Mouse (Mus musculus): ENCODE data around the gene Mfap2.
A peak's percentile ranks its signal among the peaks of the same experiment; 100 is the strongest.

Mfap2 gene

DNA sequence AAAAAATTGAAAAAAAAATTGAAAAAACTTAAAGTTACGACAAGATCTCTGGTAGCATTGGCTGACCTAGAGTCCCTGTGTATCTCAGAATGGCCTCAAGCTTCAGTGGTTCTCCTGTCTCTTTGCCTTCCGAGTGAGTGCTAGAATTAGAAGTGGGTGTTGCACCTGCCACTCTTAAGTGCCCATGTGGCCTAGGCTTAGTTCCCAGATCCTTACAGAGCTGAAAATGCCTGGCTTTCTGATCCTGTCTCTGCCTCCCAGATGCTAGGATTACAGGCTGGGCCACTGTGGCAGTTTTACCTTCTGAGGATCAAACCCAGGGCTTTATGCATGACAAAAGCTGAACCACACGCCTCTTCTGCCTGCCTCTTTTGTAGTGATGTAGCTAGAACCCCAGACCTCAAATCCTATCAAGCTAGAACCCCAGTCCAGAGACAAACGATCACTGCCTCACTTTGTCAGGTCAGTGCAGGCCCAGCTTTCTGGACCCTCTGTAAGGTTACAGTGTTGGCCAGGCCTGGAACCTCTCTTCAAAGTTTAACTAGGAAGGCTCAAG, 54.0 kb downstream of the Mfap2 start:
- no peak for ATAC-seq (ENCODE audit: insufficient number of reproducible peaks, low FRiP score, low TSS enrichment)

DNA sequence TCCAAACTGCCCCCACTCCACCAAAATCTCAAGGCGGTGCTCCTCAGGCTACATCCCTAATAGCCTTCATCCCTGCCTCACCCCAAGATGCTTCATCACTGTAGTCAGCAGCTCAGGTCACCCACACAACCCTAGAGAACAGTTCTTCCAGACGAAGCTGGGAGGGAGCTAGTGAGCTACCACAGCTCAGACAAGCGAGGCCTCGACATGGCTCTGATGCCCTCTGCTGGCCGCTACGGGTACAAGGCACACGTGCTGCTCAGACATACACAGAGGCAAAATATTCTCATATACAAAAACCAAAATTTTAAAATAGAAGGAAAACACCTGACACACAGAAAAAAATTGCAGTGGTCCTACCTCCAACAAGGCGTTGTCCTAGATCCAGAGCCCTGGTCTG, 54.9 kb downstream of the Mfap2 start:
- ATAC-seq (ENCODE audit: insufficient number of reproducible peaks, low FRiP score, low TSS enrichment): peak; percentile 42
